Mouse (Mus musculus) hindbrain, postnatal 0 days (tissue): ENCODE measurements around the gene Rbm45. TPM values are rescaled to one million over a fixed set of nuclear protein-coding genes. Genes with fewer than 3 reads are reported as not detected.
A peak's percentile ranks its signal among the peaks of the same experiment; 100 is the strongest.

Experiments used
- ATAC-seq: fragments of 200-750 bp; cut with Nextera tagmentation; 2 replicates; pipeline ENCODE4 v1.8.0; 2017; ENCODE audit warnings: mild to moderate bottlenecking, moderate TSS enrichment, moderate library complexity
- DNase-seq: peaks from one replicate; pipeline ENCODE4 v3.0.0-alpha.2; 2015; ENCODE audit warnings: low spot score
- H3K27ac ChIP-seq: fragments of 300-500 bp; sonication (generic); 2 replicates; pipeline ENCODE4 v1.5.1; 2014; ENCODE audit warnings: mild to moderate bottlenecking
- H3K27me3 ChIP-seq: fragments of 300-500 bp; sonication (generic); 2 replicates; pipeline ENCODE4 v1.6.1; 2014; ENCODE audit warnings: low read length, mixed read lengths; ENCODE audit not compliant: insufficient read depth
- H3K36me3 ChIP-seq: fragments of 300-500 bp; sonication (generic); 2 replicates; pipeline ENCODE4 v1.6.1; 2014; ENCODE audit warnings: low read length, mixed read lengths; ENCODE audit not compliant: insufficient read depth
- H3K4me1 ChIP-seq: fragments of 300-500 bp; sonication (generic); 2 replicates; pipeline ENCODE4 v1.6.1; 2014; ENCODE audit warnings: antibody characterized with exemption, low read length, mixed read lengths; ENCODE audit not compliant: insufficient read depth
- H3K4me2 ChIP-seq: fragments of 300-500 bp; sonication (generic); 2 replicates; pipeline ENCODE4 v1.6.1; 2014; ENCODE audit warnings: low read depth, mild to moderate bottlenecking, low read length, moderate library complexity, mixed read lengths
- H3K4me3 ChIP-seq: fragments of 300-500 bp; sonication (generic); 2 replicates; pipeline ENCODE4 v1.5.1; 2014; ENCODE audit warnings: low read length
- H3K9ac ChIP-seq: fragments of 300-500 bp; sonication (generic); replicated peaks from 2 replicates; pipeline ENCODE4 v1.6.1; 2014; ENCODE audit warnings: mild to moderate bottlenecking, low read length, moderate library complexity, mixed read lengths
- H3K9me3 ChIP-seq: fragments of 300-500 bp; sonication (generic); 2 replicates; pipeline ENCODE4 v1.6.1; 2016; ENCODE audit warnings: low read length, mixed read lengths
- CTCF ChIP-seq: IDR thresholded peaks from 2 replicates; pipeline ENCODE4 v1.5.1; 2016; ENCODE audit warnings: antibody characterized with exemption, control low read depth, low read depth
- WGBS: fragments of 180-500 bp; shearing (Covaris S2); extraction: QIAGEN DNeasy Blood & Tissue Kit; methylation state at CpG from one replicate; pipeline ENCODE4 v1.1.7; 2014; 5-methylcytosine and 5-hydroxymethylcytosine counted together
- polyA plus RNA-seq: library from polyadenylated mRNA; unstranded; fragments of >200 nt; fragmentation: Nextera tagmentation; extraction: Ambion mirVana; gene quantifications from 2 replicates; pipeline ENCODE4 v1.2.1, GENCODE M21; 2015
- total RNA-seq: library from RNA; depleted of rRNA; stranded (reverse); fragments of >200 nt; gene quantifications from 2 replicates; pipeline ENCODE4 v1.2.3, GENCODE M21; 2014

Gene Rbm45
- total and polyA plus RNA-seq, 2 experiments from 2014 or later = 15.1 to 27.1 TPM

- Histone ChIP-seq H3K36me3 (no peaks in the 10 kb centered on the region), H3K4me1 (peaks cover 7% of the 10 kb centered on the region; the same call in 1 of the 2 replicates), H3K4me3 (peak overlapping the region; percentile 84), H3K27ac (peak overlapping the region; percentile 91), H3K9me3 (no peaks in the 10 kb centered on the region), H3K27me3 (no peaks in the 10 kb centered on the region; the same call in 1 of the 2 replicates), H3K4me2 (peak overlapping the region; percentile 92), H3K9ac (peak overlapping the region; percentile 90)
- WGBS = under 1% methylated on average over 48 of the region's 49 CpGs
- peak; percentile 80 for DNase-seq
- ATAC-seq = peak; percentile 74
- TF ChIP-seq CTCF = no peak
Measured at GRCm38 (mm10) chr2:76406937-76407441, 37.2 kb downstream of the Rbm45 start.

- no peak for TF ChIP-seq CTCF
- ATAC-seq = no peak
- H3K27ac ChIP-seq = no peak overlapping the region
- H3K4me1 ChIP-seq = peaks cover 7% of the 10 kb centered on the region; the same call in 1 of the 2 replicates
- H3K9me3 ChIP-seq = no peaks in the 10 kb centered on the region
- no peaks in the 10 kb centered on the region for H3K27me3 ChIP-seq
- WGBS = 81% methylated on average over 1 of the region's 1 CpGs
- no peak for DNase-seq
- H3K4me3 ChIP-seq = no peak overlapping the region
- no peak overlapping the region for H3K4me2 ChIP-seq
- H3K36me3 ChIP-seq = no peaks in the 10 kb centered on the region
- H3K9ac ChIP-seq = no peak overlapping the region
Measured at GRCm38 (mm10) chr2:76409526-76409925, 39.7 kb downstream of the Rbm45 start.

- Histone ChIP-seq H3K9ac (no peak overlapping the region), H3K36me3 (no peaks in the 10 kb centered on the region), H3K4me1 (peaks cover 7% of the 10 kb centered on the region; the same call in 1 of the 2 replicates), H3K27me3 (no peaks in the 10 kb centered on the region), H3K9me3 (no peaks in the 10 kb centered on the region), H3K4me3 (no peak overlapping the region), H3K27ac (no peak overlapping the region), H3K4me2 (no peak overlapping the region)
- TF ChIP-seq CTCF = no peak
- DNase-seq = no peak
- WGBS = 60% methylated on average over 2 of the region's 2 CpGs
- ATAC-seq = no peak
Measured at GRCm38 (mm10) chr2:76409986-76410385, 40.2 kb downstream of the Rbm45 start.

GRCm38 (mm10) chr2:76412924-76413323 is 43.1 kb downstream of the Rbm45 start:
- H3K9ac ChIP-seq = no peak overlapping the region
- H3K36me3 ChIP-seq = no peaks in the 10 kb centered on the region
- no peaks in the 10 kb centered on the region for H3K4me1 ChIP-seq
- ATAC-seq (no peak), DNase-seq (no peak)
- H3K27me3 ChIP-seq = no peaks in the 10 kb centered on the region
- TF ChIP-seq CTCF = no peak
- H3K4me3 ChIP-seq = no peak overlapping the region
- no peak overlapping the region for H3K27ac ChIP-seq
- H3K4me2 ChIP-seq = no peak overlapping the region
- no peaks in the 10 kb centered on the region for H3K9me3 ChIP-seq
- 72% methylated on average over 2 of the region's 2 CpGs for WGBS

GRCm38 (mm10) chr2:76417446-76418141 is 47.8 kb downstream of the Rbm45 start:
- no peak overlapping the region for H3K4me2 ChIP-seq
- H3K9ac ChIP-seq = no peak overlapping the region
- no peak overlapping the region for H3K27ac ChIP-seq
- WGBS = 95% methylated on average over 14 of the region's 14 CpGs
- no peaks in the 10 kb centered on the region for H3K36me3 ChIP-seq
- H3K9me3 ChIP-seq = no peaks in the 10 kb centered on the region
- ATAC-seq = no peak
- no peaks in the 10 kb centered on the region for H3K4me1 ChIP-seq
- no peak for DNase-seq
- no peaks in the 10 kb centered on the region for H3K27me3 ChIP-seq
- no peak overlapping the region for H3K4me3 ChIP-seq
- no peak for TF ChIP-seq CTCF

- no peak overlapping the region for H3K27ac ChIP-seq
- TF ChIP-seq CTCF = no peak
- H3K9me3 ChIP-seq = no peaks in the 10 kb centered on the region
- ATAC-seq (no peak), DNase-seq (no peak)
- H3K36me3 ChIP-seq = no peaks in the 10 kb centered on the region
- H3K4me2 ChIP-seq = no peak overlapping the region
- H3K27me3 ChIP-seq = no peaks in the 10 kb centered on the region
- 95% methylated on average over 3 of the region's 3 CpGs for WGBS
- no peaks in the 10 kb centered on the region for H3K4me1 ChIP-seq
- no peak overlapping the region for H3K4me3 ChIP-seq
- H3K9ac ChIP-seq = no peak overlapping the region
Measured at GRCm38 (mm10) chr2:76418142-76418518, 48.3 kb downstream of the Rbm45 start.

- no peak overlapping the region for H3K27ac ChIP-seq
- no peak for TF ChIP-seq CTCF
- no peaks in the 10 kb centered on the region for H3K9me3 ChIP-seq
- no peak for ATAC-seq
- no peak for DNase-seq
- no peak overlapping the region for H3K9ac ChIP-seq
- no peaks in the 10 kb centered on the region for H3K36me3 ChIP-seq
- H3K4me1 ChIP-seq = no peaks in the 10 kb centered on the region
- H3K4me2 ChIP-seq = no peak overlapping the region
- no peak overlapping the region for H3K4me3 ChIP-seq
- 84% methylated on average over 6 of the region's 6 CpGs for WGBS
- no peaks in the 10 kb centered on the region for H3K27me3 ChIP-seq
Measured at GRCm38 (mm10) chr2:76421411-76421924, 51.7 kb downstream of the Rbm45 start.
